7 mouse cellular contexts compared by ENCODE assay signal in the genomic region with DNA sequence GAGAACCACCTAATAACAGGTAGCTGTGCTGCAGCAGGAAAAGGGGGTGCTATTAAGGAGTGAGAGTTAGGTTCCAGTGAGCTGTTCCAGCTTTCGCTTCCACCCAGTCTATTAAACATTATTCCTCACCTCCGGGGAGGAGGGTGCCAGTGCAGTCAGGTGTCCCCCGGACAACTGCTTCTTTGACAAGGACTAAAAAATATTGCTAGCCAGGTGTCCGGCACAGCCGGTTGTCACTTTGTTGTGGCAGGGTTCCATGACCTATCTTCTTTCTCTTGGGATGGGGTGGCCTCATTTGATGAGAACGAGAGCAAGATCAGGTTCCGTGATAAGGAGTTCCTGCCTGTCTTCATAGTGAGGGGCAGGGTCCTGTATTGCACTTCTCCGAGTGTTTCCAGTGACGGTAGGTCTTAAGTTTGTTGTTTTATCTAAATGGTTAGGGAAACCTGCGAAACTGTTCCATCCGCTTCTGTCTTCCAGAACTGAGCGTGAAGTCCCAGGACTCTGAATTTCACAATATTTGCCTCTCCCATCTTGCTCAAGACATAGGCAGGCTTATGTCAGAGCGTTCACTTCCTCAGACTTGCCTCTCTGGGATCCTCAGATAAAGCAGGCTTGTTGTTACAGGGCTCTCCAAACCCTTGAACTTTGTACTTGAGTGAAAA. TPM values are rescaled to one million over a fixed set of nuclear protein-coding genes. Genes with fewer than 3 reads are reported as not detected.
DNase-seq lines count a peak whose midpoint lies in the region; ATAC-seq and TF ChIP-seq lines count a peak whose summit lies in the region.

No protein-coding gene starts in this region.

- H3K9me3 ChIP-seq in MEL (replicated peaks; ENCODE audit: insufficient read depth, low read length) = no peaks in the 10 kb centered on the region
- no peaks in the 10 kb centered on the region for H3K9me3 ChIP-seq in hindbrain, embryonic 11.5 days (ENCODE audit: control insufficient read depth, low read length)
- no peaks in the 10 kb centered on the region for H3K9me3 ChIP-seq in liver, embryonic 12.5 days (replicated peaks)

- H3K79me2 ChIP-seq in MEL (ENCODE audit: control insufficient read depth, insufficient read depth, low read length, poor library complexity) = peaks cover 5% of the 10 kb centered on the region
- H3K79me2 ChIP-seq in myocyte (ENCODE audit: control insufficient read depth, insufficient read depth) = no peaks in the 10 kb centered on the region

- no peak for TF ChIP-seq CTCF in MEL (IDR thresholded peaks at IDR 0.05 in 2 of 3, conservative IDR thresholded peaks at IDR 0.05 in 1 of 3; ENCODE audit: control insufficient read depth in 1 of 3, insufficient read depth in 1 of 3, low read depth in 2 of 3, low read length in 3 of 3, poor library complexity in 1 of 3, severe bottlenecking in 1 of 3)

- no peak for TF ChIP-seq RAD21 in MEL (IDR thresholded peaks at IDR 0.05; ENCODE audit: low read depth, low read length)

- peak; percentile 42 to 52; a peak in 2 of 4 replicates for TF ChIP-seq EP300 in MEL (IDR thresholded peaks at IDR 0.05; ENCODE audit: low read depth in 1 of 2, low read length in 2 of 2)

- peak overlapping the region; percentile 6 for H3ac ChIP-seq in myocyte (ENCODE audit: control insufficient read depth, insufficient read length)

- H3K9ac ChIP-seq in MEL (ENCODE audit: control insufficient read depth, low read depth, low read length, poor library complexity, severe bottlenecking) = peak overlapping the region; percentile 97
- peak overlapping the region; percentile 82 for H3K9ac ChIP-seq in hindbrain, embryonic 11.5 days (ENCODE audit: low read depth, low read length)
- H3K9ac ChIP-seq in liver, embryonic 12.5 days = peak overlapping the region; percentile 97

- peaks cover 8 to 29% of the 10 kb centered on the region in 2 experiments; a peak in 3 of 4 replicates for H3K4me1 ChIP-seq in MEL (ENCODE audit: control insufficient read depth in 1 of 2, insufficient read depth in 2 of 2, low read length in 2 of 2)
- peaks cover 5% of the 10 kb centered on the region; the same call in 1 of the 2 replicates for H3K4me1 ChIP-seq in hindbrain, embryonic 11.5 days (replicated peaks; ENCODE audit: control insufficient read depth, insufficient read depth, low read length)
- H3K4me1 ChIP-seq in liver, embryonic 12.5 days = peaks cover 53% of the 10 kb centered on the region

- WGBS in hindbrain, embryonic 11.5 days = 68% methylated on average over 13 of the region's 13 CpGs
- 13% methylated on average over 13 of the region's 13 CpGs for WGBS in liver, embryonic 12.5 days (ENCODE audit: insufficient replicate concordance)

- no peaks in the 10 kb centered on the region for H3K27me3 ChIP-seq in MEL (ENCODE audit: control insufficient read depth in 1 of 2, insufficient read depth in 2 of 2, low read length in 2 of 2)
- H3K27me3 ChIP-seq in hindbrain, embryonic 11.5 days (ENCODE audit: control insufficient read depth, insufficient read depth, low read length) = no peaks in the 10 kb centered on the region
- H3K27me3 ChIP-seq in liver, embryonic 12.5 days (replicated peaks) = no peaks in the 10 kb centered on the region
- H3K27me3 ChIP-seq in myocyte (ENCODE audit: control insufficient read depth, insufficient read depth, insufficient read length) = no peaks in the 10 kb centered on the region

- H3K27ac ChIP-seq in MEL (ENCODE audit: control insufficient read depth, low read depth, low read length) = peak overlapping the region; percentile 87
- H3K27ac ChIP-seq in hindbrain, embryonic 11.5 days (ENCODE audit: low read depth, low read length) = no peak overlapping the region
- peak overlapping the region; percentile 93 for H3K27ac ChIP-seq in liver, embryonic 12.5 days

- no peak for TF ChIP-seq POLR2A in MEL (IDR thresholded peaks at IDR 0.05; ENCODE audit: control insufficient read depth in 1 of 2, insufficient read depth in 1 of 2, low read depth in 1 of 2, low read length in 2 of 2, poor library complexity in 1 of 2)
- TF ChIP-seq POLR2A in myocyte (IDR thresholded peaks at IDR 0.05; ENCODE audit: insufficient read length, low read depth) = no peak

- peak; percentile 11 for ATAC-seq in CD4-positive, CD25-positive, alpha-beta regulatory T cell, adult 4 months
- ATAC-seq in erythroblast, adult 5-6 weeks (replicated peaks; ENCODE audit: low FRiP score, poor library complexity, severe bottlenecking) = peak; percentile 44
- ATAC-seq in hindbrain, embryonic 11.5 days (ENCODE audit: low FRiP score) = no peak
- ATAC-seq in liver, embryonic 12.5 days = peak; percentile 54

- peak; percentile 84 for DNase-seq in MEL (ENCODE audit: low read depth, low spot score)
- peak; percentile 15 for DNase-seq in hindbrain, embryonic 11.5 days (ENCODE audit: low spot score)
- DNase-seq in right cerebral cortex, postnatal 25 days = no peak

- H3K4me3 ChIP-seq in MEL (ENCODE audit: control insufficient read depth in 1 of 2, insufficient read depth in 1 of 2, low read depth in 2 of 2, low read length in 2 of 2) = peak overlapping the region; percentile 80 to 98
- peak overlapping the region; percentile 66 for H3K4me3 ChIP-seq in hindbrain, embryonic 11.5 days (ENCODE audit: low read depth, low read length)
- H3K4me3 ChIP-seq in liver, embryonic 12.5 days = peak overlapping the region; percentile 91
- peak overlapping the region; percentile 46 for H3K4me3 ChIP-seq in myocyte

- H3K36me3 ChIP-seq in MEL (ENCODE audit: control insufficient read depth in 1 of 2, insufficient read depth in 2 of 2, low read length in 2 of 2) = peaks cover 0 to 12% of the 10 kb centered on the region in 2 experiments; a peak in 2 of 4 replicates
- no peaks in the 10 kb centered on the region for H3K36me3 ChIP-seq in hindbrain, embryonic 11.5 days (ENCODE audit: control insufficient read depth, insufficient read depth, low read length)
- H3K36me3 ChIP-seq in liver, embryonic 12.5 days = peaks cover 27% of the 10 kb centered on the region
- H3K36me3 ChIP-seq in myocyte (ENCODE audit: control insufficient read depth, insufficient read depth) = no peaks in the 10 kb centered on the region

- H3K4me2 ChIP-seq in hindbrain, embryonic 11.5 days (replicated peaks; ENCODE audit: low read depth, low read length) = peak overlapping the region; percentile 87
- peak overlapping the region; percentile 75 for H3K4me2 ChIP-seq in liver, embryonic 12.5 days
- H3K4me2 ChIP-seq in myocyte (ENCODE audit: low read depth) = peak overlapping the region; percentile 94

TF ChIP-seq in MEL, 35 proteins besides CTCF, POLR2A, EP300 and RAD21 (continues in another document):
- TF ChIP-seq ZKSCAN1 (IDR thresholded peaks at IDR 0.05; ENCODE audit: low read depth, low read length) (no peak), JUND (IDR thresholded peaks at IDR 0.05; ENCODE audit: low read depth, low read length) (no peak), MAX (IDR thresholded peaks at IDR 0.05; ENCODE audit: low read length) (no peak), GABPA (IDR thresholded peaks at IDR 0.05; ENCODE audit: low read depth, low read length) (no peak), SIN3A (IDR thresholded peaks at IDR 0.05; ENCODE audit: low read length) (peak; percentile 27), MAFK (IDR thresholded peaks at IDR 0.05; ENCODE audit: borderline replicate concordance, low read depth, low read length) (no peak), RCOR1 (IDR thresholded peaks at IDR 0.05; ENCODE audit: low read depth, low read length) (no peak), TAL1 (IDR thresholded peaks at IDR 0.05; ENCODE audit: low read length) (peak; percentile 79), KAT2A (conservative IDR thresholded peaks at IDR 0.05; ENCODE audit: low read depth, low read length) (no peak; the same call in 1 of the 2 replicates), MAZ (IDR thresholded peaks at IDR 0.05; ENCODE audit: low read depth, low read length) (no peak), POLR2AphosphoS2 (IDR thresholded peaks at IDR 0.05; ENCODE audit: low read length) (0 out of 2 replicates have a peak, but pooled peaks have one; percentile 26), ZNF384 (IDR thresholded peaks at IDR 0.05; ENCODE audit: low read depth, low read length) (no peak), TBP (IDR thresholded peaks at IDR 0.05; ENCODE audit: low read depth, low read length) (no peak), NELFE (IDR thresholded peaks at IDR 0.05; ENCODE audit: low read depth, low read length) (no peak)

TF ChIP-seq in myocyte, 11 proteins besides CTCF, POLR2A, EP300 and RAD21:
- peak in 1 of 3 experiments; percentile 8 for TF ChIP-seq MYOG (IDR thresholded peaks at IDR 0.05; ENCODE audit: control insufficient read depth in 1 of 3, insufficient read depth in 1 of 3, insufficient read length in 2 of 3, low read depth in 2 of 3)
- TF ChIP-seq CEBPB (IDR thresholded peaks at IDR 0.05; ENCODE audit: insufficient read depth, poor library complexity, severe bottlenecking) = no peak
- TF ChIP-seq MYOD1 (IDR thresholded peaks at IDR 0.05; ENCODE audit: control insufficient read depth in 1 of 3, insufficient read length in 2 of 3, low read depth in 2 of 3) = peak in 1 of 3 experiments; percentile 2
- no peak for TF ChIP-seq MAX (IDR thresholded peaks at IDR 0.05; ENCODE audit: low read depth)

RNA-seq across cellular contexts. Expression of a gene that starts 0.7 kb away (rescaled TPM):
- polyA plus RNA-seq in CD4-positive, CD25-positive, alpha-beta regulatory T cell, adult 4 months (2017; shearing (Covaris generic)) = 10 to 100 TPM; 12.4 to 13.7 TPM
- total RNA-seq in MEL (2012; rRNA removed) = 6.7 and 7.8 TPM in 2 replicates
- polyA plus RNA-seq in MEL (2012; ENCODE audit: insufficient read depth in 1 of 2, insufficient read length in 2 of 2, low read depth in 1 of 2, low replicate concordance in 2 of 2, missing spikeins in 1 of 2) (10 to 100 TPM in 1 of 2 experiments, not detected in 1; 24.6 TPM), myocyte (2012; fragmentation: generic; extraction: Trizol) (12.7 TPM)
- total RNA-seq in erythroblast, adult 5-6 weeks (2015; ENCODE audit: low replicate concordance) = 128 and 146 TPM in 2 replicates
- 47.8 and 50.6 TPM in 2 replicates for total RNA-seq in erythroblast, adult 5-6 weeks (2017; ENCODE audit: low replicate concordance)
- 5.6 and 6.4 TPM in 2 replicates for polyA plus RNA-seq in hindbrain, embryonic 11.5 days (2014; fragmentation: Nextera tagmentation; extraction: Ambion mirVana)
- 6.5 and 9.4 TPM in 2 replicates for polyA plus RNA-seq in liver, embryonic 12.5 days (2016; fragmentation: Nextera tagmentation; extraction: Ambion mirVana)
